ENCODE assay signal across 8 mouse cellular contexts in genomic region chr10:85916498-85917309, GRCm38 (mm10). TPM values are rescaled to one million over a fixed set of nuclear protein-coding genes. Genes with fewer than 3 reads are reported as not detected.
DNase-seq lines count a peak whose midpoint lies in the region; ATAC-seq lines count a peak whose summit lies in the region.

Gene Prdm4, minus strand, starts transcription at chr10:85917142.

- H3K27ac ChIP-seq in hindbrain, embryonic 14.5 days, result peak within 1 kb of the TSS; percentile 84

- H3K4me2 ChIP-seq in hindbrain, embryonic 14.5 days (replicated peaks), result peak within 1 kb of the TSS; percentile 85

- no peaks in the 10 kb centered on the region for H3K9me3 ChIP-seq in hindbrain, embryonic 14.5 days (ENCODE audit: control insufficient read depth, low read length)

- peak within 1 kb of the TSS; percentile 92 for H3K9ac ChIP-seq in hindbrain, embryonic 14.5 days

- H3K4me1 ChIP-seq in hindbrain, embryonic 14.5 days (replicated peaks; ENCODE audit: control insufficient read depth, insufficient read depth, low read length), result peaks cover 15% of the 10 kb centered on the region

- peak within 1 kb of the TSS; percentile 98 for H3K4me3 ChIP-seq in hindbrain, embryonic 14.5 days (replicated peaks; ENCODE audit: low read length)

- H3K27me3 ChIP-seq in hindbrain, embryonic 14.5 days (ENCODE audit: control insufficient read depth, insufficient read depth, low read length), result no peaks in the 10 kb centered on the region

- peaks cover 29% of the 10 kb centered on the region for H3K36me3 ChIP-seq in hindbrain, embryonic 14.5 days (replicated peaks; ENCODE audit: control insufficient read depth, insufficient read depth)

- peak; percentile 100 for ATAC-seq in hindbrain, embryonic 14.5 days (ENCODE audit: low FRiP score)

- DNase-seq in R1 (ENCODE audit: low read depth, low spot score), result peak; percentile 98
- peak; percentile 94 to 97 for DNase-seq in cerebellum, postnatal 25 days
- DNase-seq in frontal cortex, postnatal 25 days (ENCODE audit: low spot score in 2 of 2), result peak; percentile 87 to 94
- DNase-seq in hindbrain, embryonic 14.5 days (ENCODE audit: low spot score), result peak; percentile 98
- DNase-seq in layer of hippocampus, postnatal 36 days, result peak; percentile 96 to 97
- peak; percentile 99 for DNase-seq in lung, postnatal 36 days
- peak; percentile 99 for DNase-seq in retina, postnatal 1 day
- DNase-seq in urinary bladder, adult 18-20 months (ENCODE audit: low spot score in 2 of 2), result peak; percentile 96

- under 1% methylated on average over 73 of the region's 90 CpGs for WGBS in hindbrain, embryonic 14.5 days

RNA-seq across cellular contexts. Expression of gene Prdm4, which starts in this region (rescaled TPM):
- 31.0 and 39.1 TPM in 2 replicates for polyA plus RNA-seq in hindbrain, embryonic 14.5 days (2014; fragmentation: Nextera tagmentation; extraction: Ambion mirVana)
- 10 to 100 TPM; 24.0 to 25.4 TPM for total RNA-seq in layer of hippocampus, postnatal 36 days (2021)

Comparison
In these comparisons a context has a peak if more than half of its experiments do, and no peak if none do; other contexts are left out.
1. Peak in every context shown above with its lines: DNase-seq, ATAC-seq, H3K4me3 ChIP-seq and H3K27ac ChIP-seq.